7 mouse cellular contexts compared by ENCODE assay signal in genomic region chr6:71143154-71143893, GRCm38 (mm10). TPM values are rescaled to one million over a fixed set of nuclear protein-coding genes. Genes with fewer than 3 reads are reported as not detected.
DNase-seq lines count a peak whose midpoint lies in the region; ATAC-seq and TF ChIP-seq lines count a peak whose summit lies in the region.

No protein-coding gene starts in this region.

- H3K9ac ChIP-seq in midbrain, embryonic 12.5 days (replicated peaks) = peak overlapping the region; percentile 72

- no peaks in the 10 kb centered on the region for H3K36me3 ChIP-seq in spleen, adult 2 months (ENCODE audit: control insufficient read depth, insufficient read depth, low read length)
- no peaks in the 10 kb centered on the region for H3K36me3 ChIP-seq in forebrain, embryonic 10.5 days (replicated peaks)
- H3K36me3 ChIP-seq in midbrain, embryonic 12.5 days = no peaks in the 10 kb centered on the region

- intact Hi-C loops in left cerebral cortex, postnatal 25 days (cut with DNase I) = loop anchor here (10.0 kb wide), 1 partner anchor 681 kb away; the partner anchor contains the start of gene Mrpl35

- peaks cover under 1% of the 10 kb centered on the region; the same call in 1 of the 2 replicates for H3K4me1 ChIP-seq in spleen, adult 2 months (ENCODE audit: control insufficient read depth, insufficient read depth, insufficient read length)
- H3K4me1 ChIP-seq in forebrain, embryonic 10.5 days = peaks cover 14% of the 10 kb centered on the region
- H3K4me1 ChIP-seq in midbrain, embryonic 12.5 days = peaks cover 6% of the 10 kb centered on the region

- no peak for TF ChIP-seq CTCF in spleen, adult 2 months (IDR thresholded peaks at IDR 0.05; ENCODE audit: extremely low read depth, insufficient read depth, insufficient read length, insufficient replicate concordance)

- H3K27ac ChIP-seq in spleen, adult 2 months (ENCODE audit: insufficient read depth, low read length) = no peak overlapping the region
- peak overlapping the region; percentile 87 for H3K27ac ChIP-seq in forebrain, embryonic 10.5 days
- no peak overlapping the region for H3K27ac ChIP-seq in midbrain, embryonic 12.5 days (replicated peaks)

- WGBS in spleen, adult 2 months = 4% methylated on average over 19 of the region's 19 CpGs
- 2% methylated on average over 19 of the region's 19 CpGs for WGBS in forebrain, embryonic 10.5 days
- 1% methylated on average over 19 of the region's 19 CpGs for WGBS in midbrain, embryonic 12.5 days

- peak overlapping the region; percentile 76 for H3K4me2 ChIP-seq in midbrain, embryonic 12.5 days (replicated peaks)

- H3K4me3 ChIP-seq in spleen, adult 2 months (ENCODE audit: extremely low read depth, insufficient read depth, insufficient read length) = peak overlapping the region; percentile 77
- H3K4me3 ChIP-seq in forebrain, embryonic 10.5 days = peak overlapping the region; percentile 71
- peak overlapping the region; percentile 52 for H3K4me3 ChIP-seq in midbrain, embryonic 12.5 days

- TF ChIP-seq POLR2A in spleen, adult 2 months (IDR thresholded peaks at IDR 0.05; ENCODE audit: low read depth, low read length) = no peak

- no peak for ATAC-seq in midbrain, embryonic 12.5 days (ENCODE audit: low FRiP score, low read depth)

- no peaks in the 10 kb centered on the region; the same call in 1 of the 2 replicates for H3K9me3 ChIP-seq in forebrain, embryonic 10.5 days
- no peaks in the 10 kb centered on the region for H3K9me3 ChIP-seq in midbrain, embryonic 12.5 days

- no peak for DNase-seq in spleen, adult 2 months (ENCODE audit: low read depth in 1 of 2, low spot score in 2 of 2)
- no peak for DNase-seq in spleen, adult 18-20 months
- DNase-seq in forebrain, embryonic 10.5 days (ENCODE audit: extremely low spot score, low spot score) = no peak
- DNase-seq in kidney, adult 8-10 months = peak; percentile 33 to 47
- DNase-seq in left cerebral cortex, postnatal 25 days (ENCODE audit: low spot score in 2 of 2) = no peak
- no peak for DNase-seq in testis, postnatal 10 days (ENCODE audit: low spot score)

- H3K27me3 ChIP-seq in spleen, adult 2 months (ENCODE audit: control insufficient read depth, insufficient read depth, low read length) = peaks cover 2% of the 10 kb centered on the region; the same call in 1 of the 2 replicates
- peaks cover 14% of the 10 kb centered on the region for H3K27me3 ChIP-seq in forebrain, embryonic 10.5 days (ENCODE audit: poor library complexity, severe bottlenecking)
- peaks cover 10% of the 10 kb centered on the region; the same call in 1 of the 2 replicates for H3K27me3 ChIP-seq in midbrain, embryonic 12.5 days

RNA-seq across cellular contexts. Expression of gene Thnsl2, which starts 0.9 kb away (rescaled TPM):
- polyA plus RNA-seq in spleen, adult 2 months (2012; rRNA removed) = 2.1 and 2.5 TPM in 2 replicates
- polyA plus RNA-seq in forebrain, embryonic 10.5 days (2016; fragmentation: Nextera tagmentation; extraction: Ambion mirVana) = 4.3 and 4.7 TPM in 2 replicates
- polyA plus RNA-seq in midbrain, embryonic 12.5 days (2016; fragmentation: Nextera tagmentation; extraction: Ambion mirVana) = 3.4 and 3.9 TPM in 2 replicates
- total RNA-seq in left cerebral cortex, postnatal 25 days (2021) = 1 to 10 TPM; 2.7 to 3.0 TPM

RNA-seq across cellular contexts. Expression of gene Fabp1, which starts 56.3 kb away (rescaled TPM):
- polyA plus RNA-seq in spleen, adult 2 months (2012; rRNA removed) = 0.23 TPM in 1 of 2 replicates, not detected in the other
- polyA plus RNA-seq in forebrain, embryonic 10.5 days (2016; fragmentation: Nextera tagmentation; extraction: Ambion mirVana) = not detected in 2 replicates
- not detected in 2 replicates for polyA plus RNA-seq in midbrain, embryonic 12.5 days (2016; fragmentation: Nextera tagmentation; extraction: Ambion mirVana)
- total RNA-seq in left cerebral cortex, postnatal 25 days (2021) = not detected

Comparison
In these comparisons a context has a peak if more than half of its experiments do, and no peak if none do; other contexts are left out.
1. DNase-seq: peak in kidney, adult 8-10 months (2 of 2); none in spleen, adult 2 months (0 of 2), spleen, adult 18-20 months (0 of 2), forebrain, embryonic 10.5 days (single experiment), left cerebral cortex, postnatal 25 days (0 of 2) and testis, postnatal 10 days (single experiment).
2. Peak in every context shown above with its lines, with median percentiles within 50 percentile points of each other: H3K4me3 ChIP-seq.